Mouse (Mus musculus) thymus, adult 2 months (tissue): ENCODE data around the gene Plppr3. TPM values are rescaled to one million over a fixed set of nuclear protein-coding genes. Genes with fewer than 3 reads are reported as not detected.

Source experiments
- DNase-seq: peaks from one replicate; pipeline ENCODE4 v3.0.0; 2021
- H3K27ac ChIP-seq: fragments of 200-500 bp; 2 replicates; pipeline ENCODE4 v1.5.1; 2012; ENCODE audit warnings: low read length, control low read depth; ENCODE audit not compliant: control insufficient read depth, insufficient read depth
- H3K27me3 ChIP-seq: fragments of 200-500 bp; 2 replicates; pipeline ENCODE4 v1.6.1; 2012; ENCODE audit warnings: mild to moderate bottlenecking, low read length, moderate library complexity, mixed read lengths; ENCODE audit not compliant: control insufficient read depth, insufficient read depth
- H3K36me3 ChIP-seq: fragments of 200-500 bp; 2 replicates; pipeline ENCODE4 v1.6.1; 2012; ENCODE audit warnings: mild to moderate bottlenecking, low read length, moderate library complexity; ENCODE audit not compliant: control insufficient read depth, insufficient read depth
- H3K4me1 ChIP-seq: fragments of 200-500 bp; replicated peaks from 2 replicates; pipeline ENCODE4 v1.6.1; 2012; ENCODE audit warnings: low read length; ENCODE audit not compliant: control insufficient read depth, insufficient read depth
- H3K4me3 ChIP-seq: fragments of 200-500 bp; 2 replicates; pipeline ENCODE4 v1.5.1; 2012; ENCODE audit warnings: mild to moderate bottlenecking, low read length, control low read depth, moderate library complexity; ENCODE audit not compliant: control insufficient read depth, insufficient read depth
- CTCF ChIP-seq: fragments of 200-500 bp; IDR thresholded peaks from 2 replicates; pipeline ENCODE4 v1.5.1; 2012; ENCODE audit warnings: mild to moderate bottlenecking, control low read depth, low read length, moderate library complexity, borderline replicate concordance; ENCODE audit not compliant: control insufficient read depth, poor library complexity, insufficient read depth; ENCODE audit errors: extremely low read depth
- POLR2A ChIP-seq: fragments of 200-500 bp; IDR thresholded peaks from 2 replicates; pipeline ENCODE4 v1.6.1; 2012; ENCODE audit warnings: mild to moderate bottlenecking, low read length, control low read depth, moderate library complexity; ENCODE audit not compliant: control insufficient read depth, poor library complexity, insufficient read depth; ENCODE audit errors: extremely low read depth
- WGBS: fragments of 180-500 bp; shearing (Covaris S2); methylation state at CpG from one replicate; pipeline ENCODE4 v1.1.7; 2018; 5-methylcytosine and 5-hydroxymethylcytosine counted together
- polyA plus RNA-seq: library from polyadenylated mRNA; depleted of rRNA; stranded (reverse); fragments of >200 nt; gene quantifications from 2 replicates; pipeline ENCODE4 v1.2.3, GENCODE M21; 2012

The Plppr3 gene
- polyA plus RNA-seq, 1 experiment = 1.9 TPM

DNA sequence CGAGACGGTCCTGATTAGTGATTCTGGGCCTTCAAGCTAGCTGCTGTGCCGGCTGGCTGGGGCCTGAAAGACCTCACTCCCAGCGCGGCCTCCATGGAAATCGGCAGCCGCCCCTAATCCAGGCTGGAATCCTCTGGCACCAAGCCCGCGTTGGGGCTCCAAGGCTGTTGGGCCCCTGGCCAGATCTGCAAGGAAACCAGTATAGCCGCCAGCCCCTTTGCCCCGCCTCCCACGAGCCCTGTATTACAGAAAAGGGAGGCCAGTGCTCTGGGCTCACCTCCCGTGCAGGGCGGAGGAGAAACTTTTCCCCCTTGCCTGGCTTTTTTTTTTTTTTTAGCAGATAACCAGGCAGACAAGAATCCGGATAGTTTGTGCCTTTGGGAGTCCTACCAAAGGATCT lies 21.0 kb downstream of the Plppr3 start:
- H3K27ac ChIP-seq = peak overlapping the region; percentile 94
- peak overlapping the region; percentile 57 for H3K4me3 ChIP-seq
- WGBS = 2% methylated on average over 15 of the region's 15 CpGs
- H3K36me3 ChIP-seq = peaks cover 10% of the 10 kb centered on the region
- peak; percentile 64 for DNase-seq
- no peak for TF ChIP-seq POLR2A
- TF ChIP-seq CTCF = no peak
- H3K4me1 ChIP-seq = peaks cover 68% of the 10 kb centered on the region
- no peaks in the 10 kb centered on the region for H3K27me3 ChIP-seq

DNA sequence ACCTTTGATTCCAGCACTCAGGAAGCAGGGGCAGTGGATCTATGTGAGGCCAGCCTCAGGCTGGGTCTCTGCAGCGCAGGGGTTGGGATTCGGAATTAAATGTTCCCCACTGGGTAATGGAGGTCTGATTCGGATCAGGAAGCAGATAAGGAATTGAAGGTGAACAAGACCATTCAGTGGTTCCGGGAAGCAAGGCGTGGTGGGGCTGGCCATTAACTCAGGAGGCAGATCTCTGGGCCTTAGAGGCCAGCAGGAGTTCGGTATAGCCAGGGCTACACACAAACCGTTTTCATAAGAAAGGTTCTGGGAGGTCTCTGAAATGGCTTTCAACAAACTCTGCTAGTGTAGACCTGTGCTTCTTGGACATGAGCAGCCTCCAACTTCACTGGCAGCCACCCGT lies 21.6 kb downstream of the Plppr3 start:
- TF ChIP-seq CTCF = no peak
- TF ChIP-seq POLR2A = no peak
- peak overlapping the region; percentile 57 for H3K4me3 ChIP-seq
- H3K4me1 ChIP-seq = peaks cover 63% of the 10 kb centered on the region
- H3K36me3 ChIP-seq = peaks cover 10% of the 10 kb centered on the region
- no peaks in the 10 kb centered on the region for H3K27me3 ChIP-seq
- DNase-seq = peak; percentile 20
- H3K27ac ChIP-seq = peak overlapping the region; percentile 94
- 49% methylated on average over 8 of the region's 8 CpGs for WGBS

DNA sequence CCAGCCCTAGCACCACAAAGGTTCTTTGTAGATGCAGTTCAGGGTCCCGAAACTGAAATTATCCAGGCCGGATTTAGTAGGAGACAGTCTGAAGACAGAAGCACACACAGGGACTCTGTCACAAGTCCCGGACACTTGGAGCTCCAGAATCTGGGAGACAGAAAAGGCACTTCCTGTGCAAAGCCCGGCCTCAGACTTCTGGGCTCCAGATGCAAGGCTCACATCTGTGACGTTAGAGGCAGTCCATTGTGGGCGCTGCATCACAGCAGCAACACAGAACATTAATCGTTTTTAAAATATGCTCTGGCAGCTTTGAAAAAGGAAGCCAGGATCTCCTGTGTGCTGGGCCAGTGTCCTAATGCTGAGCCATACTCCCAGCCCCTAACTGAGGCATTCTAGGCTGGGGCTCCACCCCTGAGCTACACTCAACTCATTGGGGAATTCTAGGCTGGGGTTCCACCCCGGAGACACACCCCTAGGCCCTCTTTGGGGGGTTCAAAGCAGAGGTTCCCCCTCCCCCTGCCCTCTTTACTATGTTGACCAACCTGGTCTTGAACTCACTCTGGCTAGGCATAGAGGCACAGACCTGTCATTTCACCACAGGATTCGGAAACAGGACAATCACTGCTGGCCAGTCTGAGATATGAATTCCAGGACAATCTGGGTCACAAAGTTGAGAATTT lies 22.2 kb downstream of the Plppr3 start:
- peaks cover 58% of the 10 kb centered on the region for H3K4me1 ChIP-seq
- no peak for TF ChIP-seq POLR2A
- TF ChIP-seq CTCF = no peak
- no peaks in the 10 kb centered on the region for H3K27me3 ChIP-seq
- WGBS = 37% methylated on average over 9 of the region's 9 CpGs
- no peak overlapping the region for H3K4me3 ChIP-seq
- H3K27ac ChIP-seq = peak overlapping the region; percentile 94
- peak; percentile 41 for DNase-seq
- peaks cover 9% of the 10 kb centered on the region for H3K36me3 ChIP-seq

DNA sequence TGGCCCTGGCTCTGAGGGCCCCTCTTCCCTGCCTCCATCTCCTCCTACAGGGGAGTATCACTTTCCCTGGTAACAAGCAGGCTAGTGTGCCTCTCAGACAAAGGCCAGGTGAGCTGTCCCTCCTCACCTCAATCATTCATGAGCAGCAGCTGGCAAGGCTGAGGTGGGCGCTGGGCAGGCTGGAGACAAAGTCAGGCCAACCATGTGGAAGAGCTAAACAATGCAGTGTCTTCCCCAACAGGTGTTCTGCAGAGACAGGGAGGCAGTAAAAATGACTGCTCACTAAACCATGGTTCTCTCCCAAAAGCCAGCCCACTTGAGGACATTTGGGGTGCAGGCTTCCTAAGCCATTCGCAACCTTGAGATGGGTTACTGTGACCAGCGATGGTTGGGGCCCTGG lies 22.8 kb downstream of the Plppr3 start:
- WGBS = 69% methylated on average over 3 of the region's 3 CpGs
- TF ChIP-seq POLR2A (no peak), CTCF (no peak)
- H3K4me1 ChIP-seq = peaks cover 52% of the 10 kb centered on the region

DNA sequence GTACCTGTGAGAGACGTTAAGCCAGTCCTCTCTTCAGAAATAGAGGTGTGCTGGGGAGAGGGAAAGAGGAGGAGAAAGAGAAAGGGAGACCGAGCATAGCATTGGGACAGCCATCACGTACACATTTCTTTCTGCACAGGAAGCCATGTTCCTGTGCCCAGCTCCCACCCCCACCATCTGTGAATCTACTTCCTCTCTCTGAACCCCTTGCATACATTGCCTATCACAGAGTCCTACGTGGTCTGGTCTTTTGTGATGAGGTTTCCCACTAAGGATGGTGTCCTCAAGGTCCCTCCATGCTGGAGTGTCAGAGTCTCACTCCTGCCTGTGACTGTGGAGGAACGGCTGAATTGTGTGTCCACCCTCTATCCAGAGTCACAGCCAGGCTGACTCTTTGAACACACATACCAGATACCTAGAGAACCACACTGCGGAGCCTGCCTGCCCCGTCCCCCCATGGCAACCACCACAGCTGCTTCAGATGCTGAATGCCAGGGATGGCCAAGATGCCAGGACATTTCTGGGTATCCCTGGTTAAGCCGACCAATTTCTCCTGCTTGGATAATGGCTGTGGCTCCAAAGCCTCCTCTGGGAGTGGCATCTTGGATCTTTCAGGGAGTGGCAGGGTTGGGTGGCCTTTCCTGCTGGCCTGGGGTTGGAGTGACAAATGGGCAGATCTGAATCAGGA lies 24.3 kb downstream of the Plppr3 start:
- 31% methylated on average over 8 of the region's 8 CpGs for WGBS
- Histone ChIP-seq H3K4me1 (peaks cover 41% of the 10 kb centered on the region), H3K27ac (peak overlapping the region; percentile 61), H3K36me3 (no peaks in the 10 kb centered on the region), H3K27me3 (no peaks in the 10 kb centered on the region), H3K4me3 (no peak overlapping the region)
- peak; percentile 48 for DNase-seq
- TF ChIP-seq CTCF = no peak
- no peak for TF ChIP-seq POLR2A

More for the DNA sequence above, 22.8 kb downstream of the Plppr3 start:
- no peak for DNase-seq
- H3K4me3 ChIP-seq = no peak overlapping the region
- peak overlapping the region; percentile 94 for H3K27ac ChIP-seq
- H3K36me3 ChIP-seq = peaks cover 3% of the 10 kb centered on the region
- no peaks in the 10 kb centered on the region for H3K27me3 ChIP-seq

DNA sequence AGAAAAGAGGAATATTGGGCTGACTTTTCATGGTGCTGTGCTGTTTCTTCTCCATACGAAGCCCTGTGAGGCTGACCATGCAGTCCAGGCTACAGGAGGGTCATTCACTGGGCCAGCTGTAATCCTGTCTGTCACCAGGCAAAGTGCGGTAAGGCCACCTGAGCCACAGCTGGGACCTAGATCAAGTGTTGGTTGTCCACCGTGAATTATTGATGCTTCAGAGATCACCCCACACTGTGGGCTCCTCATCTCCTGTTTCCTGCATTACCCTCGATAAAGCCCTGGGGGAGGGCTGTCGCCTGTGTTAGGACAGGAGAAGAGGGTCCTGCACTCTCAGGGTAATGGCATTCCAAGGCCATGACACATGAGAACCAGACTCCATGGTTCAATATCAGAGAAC lies 27.9 kb downstream of the Plppr3 start:
- 86% methylated on average over 5 of the region's 5 CpGs for WGBS
- Histone ChIP-seq H3K36me3 (no peaks in the 10 kb centered on the region), H3K27ac (no peak overlapping the region), H3K27me3 (no peaks in the 10 kb centered on the region), H3K4me3 (no peak overlapping the region), H3K4me1 (peaks cover 22% of the 10 kb centered on the region)
- no peak for TF ChIP-seq POLR2A
- no peak for TF ChIP-seq CTCF
- DNase-seq = no peak
